Mouse (Mus musculus) E14TG2a.4 (cell line): ENCODE measurements around the gene Dtx2.

ENCODE experiments used
- CTCF ChIP-seq: conservative IDR thresholded peaks from 2 replicates; pipeline ENCODE4 v1.5.1; 2014; ENCODE audit warnings: low read length
- POU5F1 ChIP-seq: IDR thresholded peaks from 2 replicates; pipeline ENCODE4 v1.6.1; 2014; ENCODE audit warnings: low read length, borderline replicate concordance

DNA sequence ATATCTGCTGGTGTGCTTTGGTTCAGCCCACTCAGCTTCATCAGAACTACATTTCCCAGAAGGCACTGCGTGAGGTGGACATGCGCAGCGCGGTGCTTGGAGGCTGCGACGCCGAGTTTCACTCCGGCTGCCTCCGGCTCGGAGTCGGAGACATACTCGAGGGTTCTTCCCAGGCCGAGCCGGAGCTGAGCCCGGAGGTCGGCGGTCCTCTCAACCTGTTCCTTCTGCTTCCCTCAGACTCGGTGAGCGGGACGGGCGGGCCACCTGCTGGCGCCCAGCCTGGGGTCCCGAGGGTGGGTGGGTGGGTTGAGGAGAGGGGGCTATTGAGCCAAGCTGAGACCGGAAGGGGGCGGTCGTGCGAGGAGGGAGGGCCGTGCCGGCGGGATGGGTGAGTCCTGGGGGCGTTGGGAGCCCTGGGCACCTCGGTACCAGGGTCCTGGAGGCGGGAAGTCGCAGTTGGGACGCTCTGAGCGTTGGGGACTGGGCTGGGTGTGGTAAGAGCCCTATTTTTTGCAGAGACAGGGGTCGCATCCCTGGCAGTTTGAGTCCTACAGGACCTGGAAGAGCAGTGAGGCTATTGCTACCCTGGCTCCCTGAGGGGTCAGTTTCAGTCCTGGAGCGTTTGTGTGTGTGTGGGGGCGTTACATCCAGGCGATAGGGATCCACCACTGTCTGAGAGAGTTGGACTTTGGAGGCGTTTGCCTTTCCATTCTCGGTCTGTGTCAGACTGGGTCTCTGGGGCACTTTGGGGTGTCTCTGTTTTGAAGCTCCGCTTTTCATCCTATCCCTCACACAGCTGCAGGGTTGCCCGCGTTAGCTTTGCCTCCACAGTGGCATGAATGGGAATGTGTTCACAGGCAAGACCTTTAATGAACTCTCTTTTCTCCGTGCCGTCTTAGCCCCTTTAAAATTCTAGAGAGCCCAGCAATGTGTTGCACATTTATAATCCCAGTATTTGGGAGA lies at the start of gene Dtx2:
- TF ChIP-seq CTCF, result no peak
- TF ChIP-seq POU5F1, result no peak
